Mouse (Mus musculus) CH12.LX (cell line): Measurements from ENCODE around the gene Tmem233. TPM values are rescaled to one million over a fixed set of nuclear protein-coding genes. Genes with fewer than 3 reads are reported as not detected.

Source experiments
- DNase-seq: peaks from one replicate; pipeline ENCODE4 v3.0.0-alpha.2; 2013; ENCODE audit errors: extremely low read depth
- H3K27ac ChIP-seq: 2 replicates; pipeline ENCODE4 v1.5.1; 2012; ENCODE audit warnings: low read depth, mild to moderate bottlenecking, control low read depth, moderate library complexity; ENCODE audit not compliant: insufficient read depth
- H3K27me3 ChIP-seq: replicated peaks from 2 replicates; pipeline ENCODE3; 2012; ENCODE audit warnings: inconsistent platforms
- H3K36me3 ChIP-seq, 2 experiments: replicated peaks in 1 of 2; 2 replicates each; pipeline versions ENCODE3 to v1.6.1; 2012; ENCODE audit warnings: inconsistent platforms in 1 of 2, low read length in 1 of 2, mild to moderate bottlenecking in 1 of 2, mixed read lengths in 1 of 2, moderate library complexity in 1 of 2; ENCODE audit not compliant: control insufficient read depth in 1 of 2, insufficient read depth in 1 of 2
- H3K4me1 ChIP-seq, 2 experiments: 2 replicates each; pipeline ENCODE4 v1.6.1; 2012; ENCODE audit warnings: inconsistent platforms in 1 of 2, moderate library complexity in 1 of 2; ENCODE audit not compliant: insufficient read depth in 2 of 2, control insufficient read depth in 1 of 2
- H3K4me2 ChIP-seq: 2 replicates; pipeline ENCODE4 v1.6.1; 2012; ENCODE audit warnings: low read depth, mild to moderate bottlenecking, control low read depth; ENCODE audit not compliant: poor library complexity, insufficient read depth, severe bottlenecking
- H3K4me3 ChIP-seq, 3 experiments: fragments of 150-350 bp in 1 of 3; sonication (generic) in 1 of 3; replicated peaks in 1 of 3; 2 replicates each; pipeline versions ENCODE3 to v1.5.1; 2011 to 2012; ENCODE audit warnings: low read depth in 2 of 3, low read length in 2 of 3, mild to moderate bottlenecking in 2 of 3, moderate library complexity in 2 of 3, control low read depth in 1 of 3, improper control_type of control experiment in 1 of 3, inconsistent platforms in 1 of 3, mixed read lengths in 1 of 3; ENCODE audit not compliant: poor library complexity in 1 of 3
- H3K79me2 ChIP-seq: replicated peaks from 2 replicates; pipeline ENCODE4 v1.6.1; 2012; ENCODE audit warnings: mild to moderate bottlenecking, moderate library complexity; ENCODE audit not compliant: control insufficient read depth, poor library complexity, insufficient read depth, severe bottlenecking; ENCODE audit errors: extremely low read depth
- H3K9ac ChIP-seq: 2 replicates; pipeline ENCODE4 v1.6.1; 2012; ENCODE audit warnings: low read depth, mild to moderate bottlenecking, control low read depth, moderate library complexity; ENCODE audit not compliant: insufficient read depth
- H3K9me3 ChIP-seq: replicated peaks from 2 replicates; pipeline ENCODE3; 2012; ENCODE audit warnings: low read length, inconsistent platforms, mixed read lengths
- CTCF ChIP-seq, 2 experiments: IDR thresholded peaks in 1 of 2; conservative IDR thresholded peaks in 1 of 2; 2 replicates each; pipeline ENCODE4 v1.5.1; 2011 to 2012; ENCODE audit warnings: low read depth in 2 of 2, low read length in 2 of 2, improper control_type of control experiment in 1 of 2, inconsistent platforms in 1 of 2, mild to moderate bottlenecking in 1 of 2, moderate library complexity in 1 of 2
- GABPA ChIP-seq: IDR thresholded peaks from 2 replicates; pipeline ENCODE4 v1.6.1; 2012; ENCODE audit warnings: low read depth, low read length, improper control_type of control experiment, inconsistent platforms; ENCODE audit not compliant: insufficient replicate concordance
- HCFC1 ChIP-seq: IDR thresholded peaks from 2 replicates; pipeline ENCODE4 v1.6.1; 2012; ENCODE audit warnings: low read depth, mild to moderate bottlenecking, inconsistent platforms, low read length, improper control_type of control experiment
- MAFK ChIP-seq: IDR thresholded peaks from 2 replicates; pipeline ENCODE4 v1.6.1; 2011; ENCODE audit warnings: low read length, improper control_type of control experiment; ENCODE audit not compliant: insufficient replicate concordance
- MAX ChIP-seq: IDR thresholded peaks from 2 replicates; pipeline ENCODE4 v1.6.1; 2011; ENCODE audit warnings: low read length, improper control_type of control experiment
- MXI1 ChIP-seq: IDR thresholded peaks from 2 replicates; pipeline ENCODE4 v1.6.1; 2011; ENCODE audit warnings: mild to moderate bottlenecking, low read depth, low read length, improper control_type of control experiment
- NELFE ChIP-seq: IDR thresholded peaks from 2 replicates; pipeline ENCODE4 v1.6.1; 2011; ENCODE audit warnings: low read depth, low read length, improper control_type of control experiment
- RCOR1 ChIP-seq: conservative IDR thresholded peaks from 2 replicates; pipeline ENCODE4 v1.6.1; 2012; ENCODE audit warnings: low read depth, mild to moderate bottlenecking, inconsistent platforms, low read length, improper control_type of control experiment
- TBP ChIP-seq: conservative IDR thresholded peaks from 2 replicates; pipeline ENCODE4 v1.6.1; 2011; ENCODE audit warnings: low read depth, low read length, improper control_type of control experiment
- TCF12 ChIP-seq: IDR thresholded peaks from 2 replicates; pipeline ENCODE4 v1.6.1; 2014; ENCODE audit warnings: low read depth, mild to moderate bottlenecking, inconsistent platforms, low read length, improper control_type of control experiment
- dilution Hi-C: fragments of 300-500 bp; cut with MboI; formaldehyde crosslinking; loops from 2 replicates; pipeline ENCODE4 v1.14.3; 2020; ENCODE audit warnings: low sequenced_read_pairs; ENCODE audit not compliant: extremely low pct_unique_long_range_greater_than_20kb, extremely low pct_ligation_motif_present
- in situ Hi-C: fragments of 300-500 bp; cut with MboI; formaldehyde crosslinking; loops from 3 replicates; pipeline ENCODE4 v1.14.3; 2019; ENCODE audit warnings: low sequenced_read_pairs, low pct_ligation_motif_present, low pct_unique_long_range_greater_than_20kb, mixed read lengths
- polyA plus RNA-seq: library from polyadenylated mRNA; unstranded; fragments of >175 nt; gene quantifications from 2 replicates; pipeline ENCODE4 v1.2.1, GENCODE M21; 2012; ENCODE audit warnings: low read depth; ENCODE audit not compliant: insufficient read length
- total RNA-seq, 2 experiments: library from RNA; depleted of rRNA; stranded (reverse); fragments of 300-350 nt in 1 of 2; fragments of >200 nt in 1 of 2; gene quantifications; 2 replicates each; pipeline ENCODE4 v1.2.3; 2012 to 2014

Gene Tmem233
- total and polyA plus RNA-seq, 3 experiments = not detected

DNA sequence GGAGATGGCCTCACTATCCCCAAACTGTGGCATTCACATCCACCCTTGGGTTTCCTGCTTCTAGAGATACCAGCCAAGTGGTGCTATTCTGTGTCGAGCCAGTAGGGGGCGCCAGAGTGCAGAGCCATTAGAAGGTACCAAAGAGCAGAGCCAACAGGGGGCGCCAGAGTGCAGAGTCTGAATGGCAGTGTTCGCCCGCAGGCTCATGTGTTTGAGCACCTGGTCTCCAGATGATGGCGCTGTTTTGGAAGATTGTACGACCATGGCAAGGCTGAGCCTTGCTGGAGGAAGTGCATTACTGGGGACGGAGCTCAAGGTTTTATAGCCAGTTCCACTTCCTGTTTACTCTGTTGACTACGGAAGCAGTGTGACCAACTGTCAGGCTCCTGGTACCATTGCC lies 33.5 kb upstream of the Tmem233 start:
- Histone ChIP-seq H3K4me1 (no peaks in the 10 kb centered on the region), H3K27me3 (no peaks in the 10 kb centered on the region), H3K36me3 (no peaks in the 10 kb centered on the region), H3K9me3 (peaks cover 74% of the 10 kb centered on the region), H3K4me3 (no peak overlapping the region), H3K27ac (no peak overlapping the region), H3K9ac (no peak overlapping the region), H3K79me2 (no peaks in the 10 kb centered on the region), H3K4me2 (no peak overlapping the region)
- dilution Hi-C loops = no loop called here
- peak; percentile 2 for DNase-seq
- TF ChIP-seq TBP = no peak
- TF ChIP-seq CTCF (conservative IDR thresholded peaks at IDR 0.05 in 1 of 2, IDR thresholded peaks at IDR 0.05 in 1 of 2; ENCODE audit: low read depth in 2 of 2, low read length in 2 of 2) = peak in 1 of 2 experiments; percentile 82; a peak in 3 of 4 replicates
- TF ChIP-seq MAX = no peak
- TF ChIP-seq NELFE = no peak
- no peak for TF ChIP-seq MAFK
- no peak for TF ChIP-seq RCOR1
- in situ Hi-C loops = loop anchor here (25.0 kb wide), 1 partner anchor 946 kb away; no protein-coding TSS in a partner anchor

DNA sequence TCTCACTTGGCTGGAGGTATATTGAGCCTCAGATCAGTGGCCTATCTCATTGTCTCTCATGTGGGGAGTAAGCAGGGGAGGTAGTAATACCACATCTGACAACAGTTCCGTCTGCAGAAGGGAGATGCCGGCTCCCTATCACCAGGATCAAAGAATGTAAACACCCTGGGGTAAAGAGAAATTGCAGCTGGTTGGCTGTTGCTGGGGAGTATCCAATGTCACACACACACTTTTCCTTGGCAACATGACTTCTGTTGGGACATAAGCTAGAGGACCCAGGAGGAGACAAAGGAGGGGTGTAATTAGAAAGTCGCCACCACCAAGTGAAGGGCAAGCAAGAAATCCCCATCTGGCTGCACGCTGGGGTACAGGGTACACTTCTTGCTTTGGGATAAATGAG lies 33.1 kb upstream of the Tmem233 start:
- Histone ChIP-seq H3K4me3 (no peak overlapping the region), H3K79me2 (no peaks in the 10 kb centered on the region), H3K9ac (no peak overlapping the region), H3K27ac (no peak overlapping the region), H3K4me1 (no peaks in the 10 kb centered on the region), H3K9me3 (peaks cover 73% of the 10 kb centered on the region), H3K27me3 (no peaks in the 10 kb centered on the region), H3K4me2 (no peak overlapping the region), H3K36me3 (no peaks in the 10 kb centered on the region)
- no peak for DNase-seq
- dilution Hi-C loops = no loop called here
- in situ Hi-C loops = loop anchor here (25.0 kb wide), 1 partner anchor 946 kb away; no protein-coding TSS in a partner anchor
- TF ChIP-seq GABPA = no peak
- no peak for TF ChIP-seq MXI1

DNA sequence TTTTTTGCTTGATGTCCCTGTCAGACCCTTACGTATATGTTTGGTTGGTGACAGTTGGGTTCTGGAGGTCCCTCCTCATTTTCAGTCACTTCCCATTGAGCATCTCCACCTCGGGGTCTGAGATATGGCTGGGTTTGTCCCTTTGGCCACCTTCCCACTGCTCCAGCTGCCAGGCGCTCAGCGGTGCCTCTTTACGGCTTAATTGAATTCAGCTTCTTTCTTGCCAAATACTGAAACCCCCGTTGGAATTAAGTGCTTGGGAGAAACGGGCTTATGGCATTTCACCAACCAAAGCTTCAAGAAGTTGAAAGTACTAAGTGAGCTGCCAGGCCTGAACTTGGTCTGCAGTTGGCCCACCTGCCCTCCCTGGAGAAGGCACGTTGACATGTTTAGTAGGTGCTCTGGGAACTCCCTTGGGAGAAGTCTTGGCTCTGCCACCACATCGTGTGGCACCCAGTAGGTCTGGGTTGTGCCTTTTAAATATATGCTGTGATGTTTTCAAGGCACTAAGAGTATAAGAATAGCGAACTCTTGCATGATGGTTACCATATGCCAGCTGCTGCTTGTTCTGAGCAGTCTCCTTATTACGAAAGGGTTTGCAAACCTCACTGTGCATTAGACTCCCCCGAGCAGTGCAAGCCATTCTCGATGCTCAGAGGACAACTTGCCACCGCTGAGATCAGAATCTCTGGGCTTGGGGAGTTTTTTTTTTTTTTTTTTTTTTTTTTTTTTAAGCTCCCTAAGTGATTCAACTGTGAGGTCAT lies 32.2 kb upstream of the Tmem233 start:
- no peak overlapping the region for H3K4me3 ChIP-seq
- no peak overlapping the region for H3K4me2 ChIP-seq
- DNase-seq = no peak
- no peaks in the 10 kb centered on the region for H3K79me2 ChIP-seq
- H3K27me3 ChIP-seq = no peaks in the 10 kb centered on the region
- H3K36me3 ChIP-seq = no peaks in the 10 kb centered on the region
- TF ChIP-seq CTCF (conservative IDR thresholded peaks at IDR 0.05 in 1 of 2, IDR thresholded peaks at IDR 0.05 in 1 of 2; ENCODE audit: low read depth in 2 of 2, low read length in 2 of 2) (no peak), HCFC1 (no peak), TCF12 (no peak)
- no peaks in the 10 kb centered on the region for H3K4me1 ChIP-seq
- dilution Hi-C loops (no loop called here), in situ Hi-C loops (loop anchor here (25.0 kb wide), 1 partner anchor 947 kb away; no protein-coding TSS in a partner anchor)
- H3K27ac ChIP-seq = no peak overlapping the region
- H3K9me3 ChIP-seq = peaks cover 75% of the 10 kb centered on the region
- H3K9ac ChIP-seq = no peak overlapping the region
